Mouse (Mus musculus): ENCODE results near the gene Bnc1.

DNA sequence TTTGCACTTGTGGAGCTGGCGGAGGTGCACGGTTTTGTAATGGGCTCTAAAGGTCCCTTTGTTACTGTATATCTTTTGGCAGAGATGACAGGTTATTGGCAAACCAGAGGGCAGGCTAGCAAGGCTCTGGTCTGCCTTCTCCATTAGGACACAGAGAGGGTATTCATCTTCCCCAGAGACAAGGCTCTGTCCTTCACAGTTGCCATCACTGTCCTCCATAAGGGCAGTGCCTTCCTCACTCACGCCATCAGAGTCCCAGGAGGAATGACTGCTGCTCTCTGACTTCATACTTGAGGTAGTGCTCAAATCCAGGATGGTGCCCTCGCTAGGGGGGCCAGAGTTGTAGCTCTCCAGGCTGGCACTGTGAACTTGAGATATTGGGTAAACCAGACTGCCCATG, 23.6 kb downstream of the Bnc1 start:
- no peak for TF ChIP-seq EP300 (optimal IDR thresholded peaks at IDR 0.05)
- TF ChIP-seq CTCF (IDR thresholded peaks at IDR 0.05; ENCODE audit: low read depth): no peak
